ENCODE assay signal across 9 mouse cellular contexts in genomic region chr1:164454747-164455400, GRCm38 (mm10). TPM values are rescaled to one million over a fixed set of nuclear protein-coding genes. Genes with fewer than 3 reads are reported as not detected.
A peak's percentile ranks its signal among the peaks of the same experiment; 100 is the strongest.
DNase-seq lines count a peak whose midpoint lies in the region; ATAC-seq lines count a peak whose summit lies in the region.
"Had no signal": no experiment of that assay in that cellular context is flagged by ENCODE, and none has a peak within 500 bp of the region (broad histone marks: within the 10 kb centered on the region; RNA-seq: fewer than 3 reads in every experiment).

No protein-coding gene starts in this region.

- H3K36me3 ChIP-seq in forebrain, embryonic 12.5 days (replicated peaks), result peaks cover 17% of the 10 kb centered on the region
- H3K36me3 ChIP-seq in hindbrain, embryonic 15.5 days, result peaks cover 29% of the 10 kb centered on the region
- no peaks in the 10 kb centered on the region for H3K36me3 ChIP-seq in stomach, embryonic 16.5 days (ENCODE audit: control insufficient read depth, insufficient read depth, low read length)

- peaks cover 40% of the 10 kb centered on the region for H3K4me1 ChIP-seq in forebrain, embryonic 12.5 days
- H3K4me1 ChIP-seq in hindbrain, embryonic 15.5 days (replicated peaks), result peaks cover 37% of the 10 kb centered on the region
- H3K4me1 ChIP-seq in stomach, embryonic 16.5 days (ENCODE audit: control insufficient read depth, insufficient read depth, low read length), result 0 out of 2 replicates have a peak, but pooled peaks cover 4% of the 10 kb centered on the region

- no peaks in the 10 kb centered on the region for H3K9me3 ChIP-seq in forebrain, embryonic 12.5 days
- no peaks in the 10 kb centered on the region for H3K9me3 ChIP-seq in hindbrain, embryonic 15.5 days
- no peaks in the 10 kb centered on the region for H3K9me3 ChIP-seq in stomach, embryonic 16.5 days (replicated peaks; ENCODE audit: control insufficient read depth, low read length)

- no peak for ATAC-seq in forebrain, embryonic 12.5 days (ENCODE audit: low FRiP score)
- ATAC-seq in hindbrain, embryonic 15.5 days (ENCODE audit: low FRiP score, low read depth), result no peak
- ATAC-seq in stomach, embryonic 16.5 days (ENCODE audit: insufficient read depth, low FRiP score), result no peak

- peak overlapping the region; percentile 44 for H3K4me2 ChIP-seq in forebrain, embryonic 12.5 days
- H3K4me2 ChIP-seq in hindbrain, embryonic 15.5 days, result peak overlapping the region; percentile 57
- peak overlapping the region; percentile 53 for H3K4me2 ChIP-seq in stomach, embryonic 16.5 days (ENCODE audit: low read depth, low read length)

- no peak overlapping the region for H3K27ac ChIP-seq in forebrain, embryonic 12.5 days
- H3K27ac ChIP-seq in hindbrain, embryonic 15.5 days (replicated peaks), result peak overlapping the region; percentile 68
- H3K27ac ChIP-seq in stomach, embryonic 16.5 days (ENCODE audit: low read length), result peak overlapping the region; percentile 42; the same call in 1 of the 2 replicates
- H3K27ac ChIP-seq: macrophage had no signal

- peak overlapping the region; percentile 26 for H3K4me3 ChIP-seq in forebrain, embryonic 12.5 days (replicated peaks)
- H3K4me3 ChIP-seq in hindbrain, embryonic 15.5 days, result peak overlapping the region; percentile 58
- peak overlapping the region; percentile 44 for H3K4me3 ChIP-seq in stomach, embryonic 16.5 days (replicated peaks; ENCODE audit: low read length)

- peak; percentile 41 for DNase-seq in urinary bladder, postnatal 14 days (ENCODE audit: low spot score)
- no peak for DNase-seq in urinary bladder, adult 2 months (ENCODE audit: low spot score)
- peak; percentile 76 to 81 for DNase-seq in left cerebral cortex, adult 18-20 months (ENCODE audit: low spot score in 2 of 2)
- peak; percentile 48 to 54 for DNase-seq in lung, postnatal 4 days
- DNase-seq in gastrocnemius, adult 8-10 months (ENCODE audit: low spot score in 2 of 2), result no peak

- 40% methylated on average over 14 of the region's 14 CpGs for WGBS in forebrain, embryonic 12.5 days
- WGBS in hindbrain, embryonic 15.5 days, result 20% methylated on average over 14 of the region's 14 CpGs
- WGBS in stomach, embryonic 16.5 days, result 28% methylated on average over 14 of the region's 14 CpGs

- H3K9ac ChIP-seq in forebrain, embryonic 12.5 days, result peak overlapping the region; percentile 17; the same call in 1 of the 2 replicates
- H3K9ac ChIP-seq in hindbrain, embryonic 15.5 days, result peak overlapping the region; percentile 48
- peak overlapping the region; percentile 66 for H3K9ac ChIP-seq in stomach, embryonic 16.5 days (ENCODE audit: low read length)

- H3K27me3 ChIP-seq in forebrain, embryonic 12.5 days, result peaks cover 22% of the 10 kb centered on the region
- H3K27me3 ChIP-seq in hindbrain, embryonic 15.5 days, result no peaks in the 10 kb centered on the region
- peaks cover 4% of the 10 kb centered on the region; the same call in 1 of the 2 replicates for H3K27me3 ChIP-seq in stomach, embryonic 16.5 days (ENCODE audit: control insufficient read depth, insufficient read depth, low read length)

RNA-seq across cellular contexts. Expression of gene Atp1b1, which starts 3.3 kb away (rescaled TPM):
- polyA plus RNA-seq in urinary bladder, adult 2 months (2012; rRNA removed), result 39.7 and 43.4 TPM in 2 replicates
- polyA plus RNA-seq in forebrain, embryonic 12.5 days (2016; fragmentation: Nextera tagmentation; extraction: Ambion mirVana), result 28.6 and 29.7 TPM in 2 replicates
- polyA plus RNA-seq in hindbrain, embryonic 15.5 days (2015; fragmentation: Nextera tagmentation; extraction: Ambion mirVana), result 310 and 325 TPM in 2 replicates
- total RNA-seq in left cerebral cortex, adult 18-20 months (2021), result 1,000 to 10,000 TPM; 1,579 to 1,741 TPM
- 129 and 135 TPM in 2 replicates for polyA plus RNA-seq in stomach, embryonic 16.5 days (2015; fragmentation: Nextera tagmentation; extraction: Ambion mirVana)
- total RNA-seq in gastrocnemius, adult 8-10 months (2022), result 100 to 1,000 TPM; 111 to 182 (median 171) TPM

Comparison
In these comparisons a context has a peak if more than half of its experiments do, and no peak if none do; other contexts are left out.
1. DNase-seq: peak in urinary bladder, postnatal 14 days (single experiment), left cerebral cortex, adult 18-20 months (2 of 2) and lung, postnatal 4 days (2 of 2); none in urinary bladder, adult 2 months (single experiment) and gastrocnemius, adult 8-10 months (0 of 2).
2. Peak in every context shown above with its lines, with median percentiles within 50 percentile points of each other: H3K4me2 ChIP-seq, H3K4me3 ChIP-seq and H3K9ac ChIP-seq.